Mouse (Mus musculus) kidney, postnatal 25 days (tissue): ENCODE measurements around the gene Wdr61.

Experiments used
- DNase-seq, 2 experiments: peaks; one replicate each; pipeline ENCODE4 v3.0.0; 2021; ENCODE audit warnings: mixed read lengths in 2 of 2

Gene Wdr61

DNA sequence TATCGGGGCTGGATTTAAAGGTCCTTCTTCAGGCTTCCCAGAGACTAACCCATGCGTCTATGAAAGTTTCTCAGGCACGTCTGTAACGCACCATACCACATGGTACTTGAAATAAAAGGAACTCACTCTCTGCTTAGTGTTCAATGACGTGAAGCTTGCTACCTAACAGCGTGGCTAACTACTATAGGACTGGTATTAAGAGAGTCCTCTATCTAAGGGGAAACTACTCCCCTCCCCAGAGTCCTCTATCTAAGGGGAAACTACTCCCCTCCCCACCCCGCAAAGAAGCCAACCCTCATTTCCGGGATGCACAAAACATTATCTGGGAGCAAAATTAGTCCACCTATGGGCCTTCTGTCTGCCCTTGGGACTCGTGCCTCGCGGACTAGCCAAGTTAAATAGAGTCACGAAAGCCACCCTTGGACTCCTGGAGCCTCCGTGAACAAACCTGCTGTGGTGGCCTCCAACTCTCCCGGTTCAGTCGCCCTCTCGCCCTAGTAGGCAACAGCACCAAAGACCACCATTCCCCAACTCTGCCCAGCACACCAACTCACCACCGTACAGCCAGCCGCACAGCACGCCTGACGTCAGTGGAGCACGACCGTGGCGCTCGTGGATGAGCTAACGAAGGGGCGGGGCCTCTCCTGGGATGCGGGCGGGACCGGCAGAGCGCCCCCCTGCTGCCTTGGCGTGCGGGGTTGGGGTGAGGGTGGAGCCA is at the start of gene Wdr61:
Gene Wdr61, minus strand, starts transcription at position 599 of the 718 bp plus-strand sequence.
- peak; percentile 98 for DNase-seq

DNA sequence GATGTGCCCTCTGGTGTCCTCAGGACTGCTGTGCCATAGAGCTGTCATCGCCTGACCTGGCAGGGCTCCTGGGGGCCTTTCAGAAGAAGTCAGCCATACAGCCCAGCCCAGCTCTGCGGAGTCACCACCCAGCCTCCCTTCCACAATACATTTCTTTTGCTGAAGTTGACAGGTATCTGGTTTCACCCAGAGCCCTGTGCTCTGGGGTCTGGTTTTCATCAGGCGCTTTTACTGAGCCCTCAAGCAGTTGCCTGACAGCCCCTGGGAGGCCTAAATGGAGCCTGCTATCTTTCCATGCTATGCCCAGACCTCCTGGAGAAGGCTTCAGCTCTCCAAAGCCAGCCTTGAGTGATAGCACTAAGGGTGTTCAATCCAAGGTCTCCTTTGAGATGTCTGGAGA is 49.7 kb upstream of the Wdr61 start:
- DNase-seq: peak in 1 of 2 experiments; percentile 10

DNA sequence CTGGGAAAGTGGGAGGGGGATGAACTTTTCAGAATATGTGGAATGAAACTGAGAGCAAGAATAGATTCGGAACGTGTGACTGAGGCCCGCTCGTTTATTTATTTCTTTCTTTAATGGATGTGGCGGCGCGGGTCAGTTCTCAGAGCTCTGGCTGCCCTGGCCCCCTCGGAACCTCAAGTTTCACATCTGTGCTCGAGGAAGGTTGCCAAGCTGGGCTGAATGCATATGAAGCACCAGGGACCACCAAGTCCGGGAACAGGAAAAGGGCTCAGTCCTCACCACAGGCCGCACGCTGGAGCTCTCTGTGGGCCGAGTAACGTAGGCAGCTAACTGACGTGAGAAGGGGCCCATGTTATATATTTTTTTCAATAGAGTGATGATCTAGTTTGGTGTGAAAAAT is 48.2 kb upstream of the Wdr61 start:
- peak in 1 of 2 experiments; percentile 23 for DNase-seq

DNA sequence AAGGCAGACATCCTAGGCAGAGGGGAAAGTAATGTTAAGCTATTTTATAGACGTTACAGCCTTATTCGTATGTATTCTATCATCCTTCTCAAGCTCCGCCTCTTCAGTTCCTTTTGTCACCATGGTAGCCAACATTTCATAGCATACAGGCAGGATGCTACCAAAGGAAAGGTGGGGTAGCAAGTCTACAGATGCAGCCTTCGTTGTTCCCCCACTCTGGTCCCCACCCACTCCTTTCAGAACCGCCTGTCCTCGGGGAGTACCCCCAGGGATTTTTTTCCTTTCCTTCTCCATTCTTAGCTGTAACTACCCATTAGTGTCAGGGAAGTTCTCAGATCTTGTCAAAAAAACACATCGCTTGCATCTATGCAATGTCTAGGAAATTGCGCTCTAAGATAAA is 45.0 kb upstream of the Wdr61 start:
- no peak for DNase-seq

DNA sequence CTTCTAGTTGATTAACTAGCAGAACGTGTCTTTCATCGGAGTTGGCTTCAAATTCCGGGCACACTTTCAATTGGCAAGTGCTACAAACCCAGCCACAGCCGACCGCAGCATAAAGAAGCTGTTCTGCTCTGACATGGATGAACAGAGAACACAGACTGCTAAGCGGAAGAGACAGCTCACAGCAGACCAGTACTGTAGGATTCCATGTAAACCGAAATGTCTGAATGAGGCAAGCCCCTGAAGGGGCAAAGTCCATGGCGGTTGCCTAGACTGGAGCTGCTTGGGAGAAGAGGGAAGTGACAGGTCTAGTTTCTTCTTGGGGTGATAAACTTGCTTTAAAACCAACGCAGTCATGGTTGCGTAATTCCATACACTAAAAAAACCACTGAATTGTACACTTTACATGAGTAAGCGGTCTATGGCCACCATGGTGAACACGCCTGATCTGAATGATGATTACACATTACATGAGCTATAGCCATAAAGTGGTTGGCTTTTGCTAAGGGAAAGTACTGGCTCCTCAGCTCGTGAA is 42.2 kb upstream of the Wdr61 start:
- no peak for DNase-seq

DNA sequence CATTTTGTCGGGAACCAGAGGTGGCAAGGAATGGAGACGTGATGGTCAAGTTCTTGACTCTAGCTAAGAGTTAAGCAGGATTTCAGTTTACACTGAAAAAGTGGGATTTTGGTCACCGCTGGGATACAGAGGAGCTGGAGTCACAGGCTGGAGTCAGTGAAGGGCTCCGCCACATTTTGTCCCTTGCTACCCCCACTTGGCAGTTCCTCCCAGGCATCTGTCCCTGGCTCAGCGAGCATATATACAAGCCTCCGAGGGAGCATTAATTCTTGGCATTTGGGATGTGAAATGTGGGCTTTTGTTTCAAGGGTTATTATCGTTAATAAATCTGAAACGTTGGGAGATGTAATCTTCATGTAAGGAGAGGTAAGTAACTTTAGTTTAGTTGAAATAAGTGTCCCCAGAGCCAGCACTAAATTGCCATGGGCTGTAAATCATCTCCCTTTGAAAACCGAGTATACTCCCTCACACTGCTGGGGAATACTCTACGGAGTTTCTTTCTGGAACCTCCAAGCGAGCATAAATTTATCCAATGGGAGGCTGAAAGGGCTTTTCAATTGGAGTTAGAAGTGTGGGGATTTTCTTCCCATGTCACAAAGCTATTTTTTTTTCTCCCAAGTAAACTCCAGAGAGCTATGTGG is 35.9 kb upstream of the Wdr61 start:
- DNase-seq: no peak

DNA sequence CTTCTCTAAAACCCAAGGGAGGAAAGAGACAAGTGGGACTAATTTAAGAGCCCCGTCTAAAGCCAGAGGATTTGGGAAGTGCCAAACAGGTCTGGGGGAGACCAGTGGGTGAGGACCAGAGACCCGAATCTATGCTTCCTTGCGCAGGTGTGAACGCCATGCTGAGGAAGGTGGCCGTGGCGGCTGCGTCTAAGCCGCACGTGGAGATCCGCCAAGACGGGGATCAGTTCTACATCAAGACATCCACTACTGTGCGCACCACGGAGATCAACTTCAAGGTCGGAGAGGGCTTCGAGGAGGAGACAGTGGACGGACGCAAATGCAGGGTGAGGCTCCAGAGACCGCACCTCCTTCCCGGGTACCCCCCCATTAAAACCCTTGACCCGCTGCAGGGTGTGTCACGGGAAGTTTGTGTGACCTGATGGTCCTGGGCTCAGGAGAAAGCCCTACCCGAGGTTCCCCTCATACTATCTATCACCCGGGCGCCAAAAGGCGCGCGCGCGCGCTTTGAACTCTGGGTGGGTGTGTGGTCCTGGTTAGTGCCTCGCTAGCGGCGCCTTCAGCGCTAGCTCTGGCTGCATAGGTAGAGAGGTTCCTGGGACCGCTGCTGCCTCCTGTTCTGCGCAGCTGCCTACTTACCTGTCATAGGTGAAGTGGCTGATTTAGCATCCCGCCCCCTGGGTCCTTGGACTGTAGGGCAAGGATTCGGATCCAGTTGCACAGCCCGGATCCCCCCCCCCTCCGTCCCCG is 31.2 kb upstream of the Wdr61 start:
- DNase-seq: no peak

DNA sequence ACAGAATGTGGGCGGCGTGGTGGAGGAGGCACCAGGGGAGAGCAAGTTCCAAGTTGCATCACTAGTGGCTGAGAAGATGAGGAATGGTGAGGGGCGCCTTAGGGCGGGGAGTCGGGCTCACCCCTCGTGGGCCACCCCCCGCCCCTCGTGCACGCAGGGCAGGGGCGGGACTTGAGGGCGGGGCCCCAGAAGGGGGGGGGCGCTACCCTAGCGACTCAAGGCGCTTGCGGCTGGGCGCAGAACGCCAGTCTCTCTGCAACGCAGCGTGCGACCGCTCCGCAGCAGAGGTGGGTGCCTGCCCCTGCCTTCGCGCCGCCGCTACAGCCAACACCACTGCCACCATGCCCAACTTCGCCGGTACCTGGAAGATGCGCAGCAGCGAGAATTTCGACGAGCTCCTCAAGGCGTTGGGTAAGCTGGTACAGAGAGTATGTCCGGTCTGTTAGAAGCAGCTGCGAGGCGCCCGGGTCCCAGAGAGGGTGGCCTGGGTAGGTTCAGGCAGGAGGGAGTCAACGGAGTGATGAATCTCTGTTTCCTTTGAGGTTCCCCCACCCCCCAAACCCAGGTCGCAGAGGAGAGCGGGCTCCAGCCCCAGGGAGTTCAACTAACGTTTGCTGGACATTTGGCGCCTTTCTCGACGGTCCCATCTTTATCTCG is 30.4 kb upstream of the Wdr61 start, which contains the start of gene Crabp1:
Gene Crabp1, plus strand, starts transcription at position 188 of the 657 bp plus-strand sequence.
- DNase-seq: no peak

DNA sequence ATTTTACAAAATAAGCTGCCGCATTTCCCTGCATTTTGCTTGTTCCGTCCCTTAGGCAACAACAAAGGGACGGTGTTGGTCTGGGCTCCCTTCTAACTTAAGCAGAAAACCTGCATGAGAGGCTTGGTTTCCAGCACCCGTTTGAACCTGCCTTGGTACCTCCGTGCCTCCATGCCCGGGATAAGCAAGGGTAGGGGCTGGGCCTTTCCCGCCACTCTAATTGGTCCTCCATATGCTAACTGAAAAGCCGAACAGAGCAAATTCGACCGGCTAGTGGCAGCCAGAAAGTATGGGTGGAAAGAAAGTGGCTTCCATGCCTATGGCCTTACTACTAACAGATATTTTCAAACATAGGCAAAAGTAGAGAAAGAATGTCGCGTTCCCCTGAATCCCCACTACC is 29.8 kb upstream of the Wdr61 start:
- DNase-seq: no peak

DNA sequence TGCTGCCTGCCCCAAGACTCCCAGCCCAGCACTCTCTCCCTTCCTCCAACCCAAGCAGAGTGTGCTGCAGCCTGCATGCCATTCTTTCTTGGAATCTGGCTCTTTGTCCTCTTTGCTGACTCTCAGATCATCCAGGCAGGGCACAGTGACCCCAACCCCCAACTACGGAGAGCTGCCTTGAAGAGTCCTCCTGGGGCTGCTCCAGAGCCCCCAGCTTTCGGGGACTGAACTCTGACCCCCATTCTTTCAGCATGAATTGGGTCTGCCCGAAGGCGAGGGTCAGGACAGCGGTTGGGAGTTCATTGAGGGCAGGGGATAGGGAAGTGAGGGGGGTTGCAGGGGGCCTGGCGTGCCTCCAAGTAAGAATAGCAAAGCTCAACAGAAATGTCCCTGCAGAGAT is 25.3 kb upstream of the Wdr61 start:
- DNase-seq: peak; percentile 46 to 62

DNA sequence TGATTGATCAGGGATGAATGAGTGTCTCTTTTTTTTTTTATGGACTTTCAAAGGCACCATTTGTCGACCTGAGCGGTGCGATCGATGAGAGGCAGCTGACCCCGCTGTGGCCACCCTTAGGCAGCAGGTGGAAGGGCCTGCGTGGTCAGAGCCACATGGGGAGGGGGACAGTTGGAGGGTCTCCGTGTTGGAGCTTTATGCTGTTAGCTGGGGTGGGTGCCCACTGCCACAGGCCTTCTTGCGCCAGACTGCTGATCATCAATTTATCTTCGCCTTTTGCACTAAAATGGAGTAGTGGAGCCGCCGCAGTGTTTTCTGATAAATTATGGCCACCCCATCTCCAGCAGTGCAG is 18.6 kb upstream of the Wdr61 start:
- no peak for DNase-seq

DNA sequence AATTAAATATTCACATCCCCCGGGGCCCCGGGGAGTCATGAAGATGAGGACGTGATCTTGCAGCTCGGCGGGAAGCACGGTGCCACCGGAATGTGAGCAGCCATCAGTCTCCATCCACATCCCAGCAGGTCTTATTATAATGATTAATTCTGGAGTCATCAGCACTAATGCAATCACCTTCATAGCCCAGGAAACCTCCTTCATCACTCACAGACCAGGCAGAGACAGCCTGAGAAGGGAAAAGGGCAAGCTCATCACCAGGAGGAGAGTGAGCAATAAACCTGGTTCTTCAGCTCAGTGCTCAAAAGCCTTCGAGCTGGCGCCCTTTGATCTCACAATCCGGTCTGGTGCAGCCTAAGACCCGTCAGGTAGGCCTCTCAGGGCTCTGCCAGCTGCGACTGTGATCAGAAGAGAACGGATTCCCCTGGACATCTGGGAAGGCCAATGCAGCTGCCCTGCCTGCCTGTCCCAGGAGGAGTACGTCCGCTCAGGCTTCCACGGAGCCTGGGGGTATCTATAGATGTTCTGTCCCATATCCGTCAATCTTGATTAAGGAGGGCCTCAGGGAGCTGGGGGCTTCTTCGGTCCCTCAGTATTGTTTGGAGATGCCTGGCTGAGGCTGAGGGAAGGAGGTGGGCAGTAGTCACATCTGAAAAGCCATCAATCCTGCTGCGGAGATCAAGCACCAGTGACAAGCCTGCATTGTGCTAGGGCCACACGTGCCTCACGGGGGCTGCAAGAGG is 18.1 kb upstream of the Wdr61 start:
- peak; percentile 32 to 68 for DNase-seq

DNA sequence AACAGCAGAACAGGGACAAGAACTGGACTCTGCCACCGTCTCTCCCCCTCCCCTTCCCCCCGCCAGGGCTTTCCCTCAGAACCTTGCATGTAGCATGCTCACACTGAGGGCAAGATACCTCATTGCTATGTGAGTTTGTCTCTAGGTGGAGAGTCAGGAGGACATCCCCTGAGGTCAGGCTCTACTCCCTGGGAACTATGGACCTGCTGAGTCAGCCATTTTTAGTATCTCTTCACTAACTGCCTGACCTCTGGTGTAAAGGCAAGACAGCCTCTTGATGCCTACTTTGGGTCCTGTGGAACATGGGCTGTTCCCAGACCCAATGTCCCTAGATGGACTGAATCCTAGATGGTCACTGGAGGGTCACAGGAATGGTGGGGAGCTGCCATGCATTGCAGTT is 17.4 kb upstream of the Wdr61 start:
- no peak for DNase-seq

DNA sequence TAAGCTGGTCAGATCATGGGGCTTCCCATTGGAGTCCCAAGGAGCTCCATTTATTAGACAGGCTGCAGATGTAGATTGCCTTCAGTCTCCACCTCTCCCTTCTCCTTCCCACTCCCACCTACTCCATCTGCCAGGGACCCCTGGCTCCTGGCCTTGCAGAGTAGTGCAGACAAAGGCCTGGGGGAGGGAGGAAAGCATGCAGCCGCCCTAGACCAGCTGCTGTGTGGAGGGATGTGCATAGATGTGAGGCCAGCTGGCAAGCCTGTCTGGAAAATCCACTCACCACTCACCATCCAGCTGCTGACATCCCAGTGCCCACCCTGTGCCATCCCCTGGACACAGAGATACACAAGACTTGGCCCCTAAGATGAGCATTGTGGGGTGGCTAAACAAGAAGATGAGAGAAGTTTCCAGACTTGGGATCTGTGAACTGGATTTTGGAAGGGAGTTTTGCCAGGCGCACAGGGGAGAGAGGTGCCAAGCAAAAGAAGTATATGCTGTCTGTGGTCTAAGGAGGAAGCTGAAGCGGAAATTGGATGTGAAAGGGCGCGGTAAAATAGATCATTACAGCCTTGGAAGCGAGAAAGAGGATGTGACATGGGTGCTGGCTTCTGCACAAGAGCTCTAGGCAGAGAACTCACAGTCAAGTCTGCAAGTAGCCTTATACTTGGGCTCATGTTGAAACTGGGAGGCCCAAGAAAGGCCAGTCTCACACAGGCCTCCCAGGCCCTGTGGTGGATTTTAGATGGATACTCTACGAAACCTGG is 16.1 kb upstream of the Wdr61 start:
- DNase-seq: no peak

DNA sequence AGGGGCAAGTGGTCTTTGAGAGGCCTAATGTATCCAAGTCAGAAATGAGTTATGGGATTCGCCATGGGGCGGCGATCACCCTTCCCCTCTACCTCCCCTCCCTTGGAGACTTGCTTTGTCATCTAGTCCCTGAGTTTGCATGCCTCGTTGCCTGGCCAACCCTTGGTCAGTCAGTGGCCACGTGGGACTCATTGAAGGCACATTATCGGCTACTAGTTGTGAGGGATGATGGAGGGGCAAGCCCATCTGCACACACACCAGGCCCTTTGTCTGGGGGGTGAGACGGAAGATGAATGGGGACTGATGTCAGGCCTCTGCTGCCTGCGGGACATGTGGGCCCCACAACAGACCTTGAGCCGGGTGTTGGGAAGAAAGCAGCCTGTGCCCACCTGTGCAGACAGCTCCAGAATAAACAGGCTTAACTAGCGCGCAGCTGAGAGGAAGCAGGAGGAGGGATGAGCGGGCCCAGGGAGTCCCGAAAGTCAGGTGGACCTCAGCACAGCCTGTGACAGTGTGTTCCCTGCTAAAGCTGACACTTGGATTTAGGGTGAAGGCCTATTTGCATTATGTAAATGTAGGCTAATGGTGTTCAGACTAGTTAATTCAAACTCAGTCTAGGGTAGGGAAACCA is 11.5 kb upstream of the Wdr61 start:
- DNase-seq: no peak

DNA sequence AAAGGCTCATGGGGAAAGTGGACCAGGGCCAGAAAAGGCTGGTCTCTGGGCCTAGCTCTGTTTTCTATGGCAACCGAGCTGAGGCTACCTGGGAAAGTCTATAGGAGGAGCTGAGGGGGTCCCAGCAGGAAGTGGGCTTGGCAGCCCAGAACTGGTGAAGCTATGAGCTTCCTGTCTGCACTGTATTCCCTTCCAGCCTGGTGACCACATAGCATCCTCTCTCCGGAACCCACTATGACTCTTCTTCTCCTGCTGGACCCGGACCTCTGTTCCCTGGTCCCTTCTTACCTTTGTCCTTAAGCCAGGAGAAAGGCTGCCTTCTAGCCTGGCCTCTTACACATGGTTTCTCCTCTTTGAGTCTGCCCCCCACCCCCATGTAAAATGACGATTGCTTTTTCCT is 9.6 kb upstream of the Wdr61 start:
- no peak for DNase-seq

DNA sequence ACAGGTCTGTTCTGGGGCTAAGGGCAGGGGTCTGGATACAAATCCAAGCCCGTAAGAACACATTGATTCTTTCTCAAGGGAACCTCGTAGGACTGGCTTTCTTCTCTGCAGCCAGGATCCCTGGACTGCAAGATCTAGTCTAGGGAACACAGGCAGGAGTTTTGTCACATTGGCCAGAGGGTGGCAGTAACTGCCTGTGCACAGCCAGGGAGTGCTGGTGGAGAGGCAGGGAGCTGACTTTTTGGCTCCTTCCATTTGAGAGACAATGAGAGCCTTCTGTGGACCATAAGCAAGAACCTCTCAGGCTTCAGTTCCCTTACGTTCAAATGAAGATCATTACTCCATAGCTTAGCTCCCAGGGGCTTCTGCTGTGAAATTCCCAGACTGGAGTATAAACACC is 4.1 kb upstream of the Wdr61 start:
- peak; percentile 60 to 64 for DNase-seq

DNA sequence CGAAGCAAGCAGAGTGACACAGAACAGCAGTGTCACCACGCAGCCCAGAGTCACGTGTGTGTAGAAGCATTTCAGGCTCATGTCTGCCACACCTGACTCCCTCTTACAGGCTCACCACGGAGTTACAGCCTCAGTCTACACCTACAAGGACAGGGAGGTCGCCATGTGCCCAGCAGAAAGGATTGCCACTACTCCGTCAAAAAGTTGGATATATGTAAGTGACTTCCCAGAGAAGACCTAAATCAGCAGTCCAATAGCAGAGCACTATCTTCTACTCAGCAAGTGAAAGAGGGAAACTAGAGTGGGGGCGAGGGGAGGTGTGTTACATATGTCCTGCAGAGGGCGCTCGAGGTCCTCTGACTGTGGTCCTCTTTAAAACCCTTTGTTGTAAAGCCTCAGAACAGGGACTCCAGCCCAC is 2.0 kb upstream of the Wdr61 start:
- peak in 1 of 2 experiments; percentile 76 for DNase-seq

DNA sequence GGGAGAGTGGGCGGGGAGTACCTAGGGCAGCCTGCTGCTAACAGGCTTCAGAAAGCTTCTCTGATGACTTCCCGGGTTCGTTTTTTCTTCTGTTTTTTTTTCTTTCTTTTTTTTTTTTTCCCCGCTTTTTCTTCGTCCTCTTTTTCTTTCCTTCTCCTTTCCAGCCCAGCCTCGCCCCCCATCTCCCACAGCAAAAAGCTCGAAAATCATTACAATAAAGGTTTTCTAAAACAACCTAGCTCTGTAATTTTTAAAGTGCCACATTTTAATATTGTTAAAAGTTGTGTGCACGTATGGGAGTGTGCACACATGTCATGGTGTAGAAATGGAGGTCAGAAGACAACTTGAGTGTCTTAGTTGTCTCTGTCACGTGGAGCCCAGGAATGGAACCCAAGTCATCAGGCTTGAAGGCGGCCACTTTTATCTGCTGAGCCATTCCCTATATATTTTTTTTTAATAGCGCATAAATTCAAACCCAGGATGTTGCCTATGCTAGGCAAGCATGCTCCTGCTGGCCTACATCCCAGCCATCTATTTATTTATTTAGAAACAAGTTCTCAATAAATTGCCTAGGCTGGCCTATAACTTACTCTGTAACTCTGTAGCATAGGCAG is 427 bp upstream of the Wdr61 start:
- no peak for DNase-seq

DNA sequence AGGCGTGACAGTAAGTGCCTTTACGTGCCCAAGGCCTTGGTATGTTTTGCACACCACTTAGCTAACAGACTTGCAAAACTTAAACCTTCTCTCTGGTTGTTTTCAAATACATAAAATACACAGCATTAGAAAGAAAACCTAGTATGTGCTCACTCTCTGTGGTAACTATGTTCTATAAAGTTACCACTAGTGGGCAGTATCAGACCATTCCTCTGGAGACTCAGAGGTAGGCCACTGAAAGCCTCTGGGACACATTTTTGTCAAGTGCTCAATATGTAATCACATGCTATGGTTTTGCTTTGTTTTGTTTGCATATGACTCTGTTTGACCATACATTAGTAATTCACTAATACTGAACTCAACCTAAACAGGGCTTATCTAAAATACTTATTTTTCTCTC is 2.2 kb downstream of the Wdr61 start:
- no peak for DNase-seq

DNA sequence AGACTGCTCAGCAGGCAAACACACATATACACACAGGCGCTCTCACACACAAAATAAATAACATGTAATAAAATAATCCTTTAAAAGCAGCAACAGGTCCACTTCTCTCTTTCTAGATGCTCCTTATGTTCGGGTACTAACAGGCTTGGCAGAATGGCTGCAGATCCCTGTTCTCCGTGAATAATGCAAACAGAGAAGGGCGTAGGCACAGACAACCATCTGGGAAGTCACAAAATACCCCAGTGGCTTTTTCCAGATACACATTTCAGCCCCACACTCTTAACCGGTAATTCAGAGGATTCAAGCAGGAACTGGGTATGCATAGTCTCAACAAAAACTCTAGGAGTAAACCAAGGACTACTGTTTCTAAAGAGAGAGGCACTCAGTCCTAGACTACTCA is 8.0 kb downstream of the Wdr61 start:
- DNase-seq: no peak
